Mouse (Mus musculus) bone marrow macrophage, adult 2 months (primary cell): ENCODE data around the gene Omd.

Experiments used
- CTCF ChIP-seq: IDR thresholded peaks from 2 replicates; pipeline ENCODE4 v1.5.1; 2012; ENCODE audit warnings: low read depth, mild to moderate bottlenecking, low read length, moderate library complexity
- POLR2A ChIP-seq: IDR thresholded peaks from 2 replicates; pipeline ENCODE4 v1.6.1; 2012; ENCODE audit warnings: mild to moderate bottlenecking, low read depth, low read length, borderline replicate concordance

DNA sequence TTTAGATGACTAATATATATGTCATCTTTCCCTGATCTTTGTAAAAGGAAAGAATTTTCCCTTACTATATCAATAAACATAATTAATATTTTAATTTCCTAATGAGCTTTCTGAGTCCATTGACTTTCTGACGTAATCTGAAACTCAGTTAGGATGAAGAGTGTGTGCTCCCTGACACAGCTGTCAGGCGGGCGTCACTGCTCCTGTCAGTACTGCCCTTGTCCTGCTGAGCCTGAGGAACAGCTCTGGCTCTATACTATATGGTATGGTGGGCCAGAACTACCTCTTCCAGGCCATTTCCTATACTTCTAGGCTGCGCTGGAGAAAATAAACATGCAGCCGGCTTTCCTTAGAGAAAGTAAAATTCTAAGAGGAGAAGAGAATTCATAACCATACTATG, 27.7 kb upstream of the Omd start:
- no peak for TF ChIP-seq POLR2A
- TF ChIP-seq CTCF = no peak
